Mouse (Mus musculus) gastrocnemius, adult 2 months (tissue): ENCODE data around the gene Tmem91. TPM values are rescaled to one million over a fixed set of nuclear protein-coding genes. Genes with fewer than 3 reads are reported as not detected.
A peak's percentile ranks its signal among the peaks of the same experiment; 100 is the strongest.

ENCODE experiments used
- DNase-seq: peaks from one replicate; pipeline ENCODE4 v3.0.0; 2022
- H3K27ac ChIP-seq: fragments of 200-600 bp; 2 replicates; pipeline ENCODE4 v1.8.1; 2022; ENCODE audit warnings: mild to moderate bottlenecking
- H3K4me3 ChIP-seq: fragments of 200-600 bp; 2 replicates; pipeline ENCODE4 v1.8.1; 2022; ENCODE audit warnings: mild to moderate bottlenecking, moderate library complexity
- CTCF ChIP-seq: fragments of 200-600 bp; IDR thresholded peaks from 2 replicates; pipeline ENCODE4 v1.8.1; 2022; ENCODE audit warnings: antibody characterized with exemption, mild to moderate bottlenecking, moderate library complexity
- intact Hi-C: fragments of 180-260 bp; cut with DNase I; formaldehyde crosslinking; loops from one replicate; pipeline ENCODE4 v1.15.1; 2025
- total RNA-seq, 2 experiments: library from RNA; stranded (reverse); gene quantifications; 2 replicates each; pipeline ENCODE4 v1.2.3; 2021

Tmem91 gene
- total RNA-seq, 2 experiments from 2014 or later = not detected

DNA sequence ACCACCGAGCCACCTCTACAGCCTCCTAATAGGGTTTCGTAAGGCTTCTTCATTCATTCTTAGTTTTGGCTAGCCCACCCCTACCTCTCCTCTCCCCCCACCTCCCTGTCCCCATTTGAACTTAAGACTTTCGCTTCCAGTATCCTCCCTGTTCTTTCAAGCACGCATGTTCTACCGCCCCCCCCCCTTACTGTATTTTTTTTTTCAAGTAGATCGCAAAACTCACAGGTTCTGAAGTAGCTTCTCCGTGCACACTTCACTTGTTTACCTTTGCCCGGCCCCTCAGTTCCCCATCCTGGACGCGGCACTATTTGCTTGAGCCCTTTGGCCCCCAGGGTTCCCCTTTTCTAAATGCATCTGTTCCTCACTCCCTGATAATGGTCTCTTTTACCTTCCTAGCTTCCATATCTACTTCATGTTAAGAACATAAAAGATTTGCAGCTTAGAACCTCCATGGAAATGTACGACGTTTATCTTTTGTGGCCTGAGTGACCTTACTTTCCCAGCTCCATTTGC lies 22.7 kb downstream of the Tmem91 start:
- TF ChIP-seq CTCF = no peak
- intact Hi-C loops = no loop called here
- H3K27ac ChIP-seq = no peak overlapping the region
- H3K4me3 ChIP-seq = no peak overlapping the region
- DNase-seq = no peak

DNA sequence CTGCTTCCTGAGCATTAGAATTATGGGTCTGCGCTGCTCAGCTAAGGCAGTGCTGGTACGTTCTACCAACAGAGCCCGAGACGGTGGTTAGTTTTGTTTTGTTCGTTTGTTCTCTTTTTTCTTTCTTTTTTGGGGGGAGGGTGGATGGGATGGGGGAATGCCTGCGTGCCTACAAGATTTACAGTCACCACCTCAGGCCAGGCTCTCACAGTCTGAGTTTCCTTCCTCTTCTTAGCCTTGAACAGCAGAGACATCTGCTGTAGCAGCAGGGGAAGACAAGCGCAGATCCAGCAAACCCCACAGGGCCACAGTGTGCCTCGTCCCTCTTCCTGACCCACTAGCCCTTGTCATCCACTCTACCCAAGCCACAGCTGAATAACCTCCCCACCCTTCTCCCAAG lies 23.7 kb downstream of the Tmem91 start:
- intact Hi-C loops = no loop called here
- H3K27ac ChIP-seq = no peak overlapping the region
- no peak overlapping the region for H3K4me3 ChIP-seq
- no peak for TF ChIP-seq CTCF
- no peak for DNase-seq

DNA sequence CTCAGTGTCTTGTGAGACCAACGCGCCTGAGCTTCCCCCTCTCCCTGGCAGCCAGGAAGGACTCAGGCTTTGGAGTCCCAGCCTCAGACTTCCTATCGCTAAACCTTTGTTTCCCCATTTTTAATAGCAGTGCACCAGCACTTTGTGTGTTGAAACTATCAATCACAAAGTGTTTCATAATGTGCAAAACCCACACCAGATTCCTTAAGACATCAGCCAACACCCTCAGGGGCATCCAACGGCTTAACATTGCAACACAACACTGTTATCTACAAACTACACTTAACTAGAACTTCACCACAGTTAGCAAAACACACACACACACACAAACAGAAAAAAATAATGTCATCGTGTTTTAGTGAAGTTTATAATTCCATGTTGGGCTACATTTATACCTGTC lies 25.1 kb downstream of the Tmem91 start:
- H3K27ac ChIP-seq = no peak overlapping the region
- intact Hi-C loops = no loop called here

DNA sequence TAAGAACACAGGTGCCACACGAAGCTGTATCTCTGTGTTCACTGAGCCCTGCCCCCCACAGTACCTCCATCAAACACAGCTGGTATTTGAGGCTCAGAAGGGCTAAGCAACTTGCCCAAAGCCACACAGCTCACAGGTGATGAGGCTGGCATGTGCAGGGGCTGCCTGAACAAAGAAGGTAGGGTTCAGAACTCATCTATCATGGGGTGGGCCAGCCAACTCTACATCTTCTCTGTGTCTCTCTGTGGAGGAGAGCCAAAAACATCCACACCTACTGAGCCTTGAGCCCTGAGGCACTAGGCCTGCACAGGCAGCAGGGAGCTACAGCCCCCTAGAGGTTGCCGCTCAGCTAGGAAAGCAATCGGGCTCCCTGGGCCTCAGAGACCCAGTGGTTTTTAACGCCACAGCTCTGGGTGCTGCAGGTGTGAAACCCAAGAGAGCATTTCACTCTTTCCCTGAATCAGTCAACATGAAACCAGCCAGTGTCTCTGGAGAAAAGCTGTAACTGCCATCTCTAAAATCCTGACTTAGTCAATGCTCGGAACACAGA lies 27.3 kb downstream of the Tmem91 start:
- no peak for TF ChIP-seq CTCF
- intact Hi-C loops = no loop called here
- no peak for DNase-seq
- 0 out of 2 replicates have a peak overlapping the region, but pooled peaks have one; percentile 16 for H3K27ac ChIP-seq
- H3K4me3 ChIP-seq = no peak overlapping the region

More for the DNA sequence above, 25.1 kb downstream of the Tmem91 start:
- DNase-seq = no peak
- no peak overlapping the region for H3K4me3 ChIP-seq
- TF ChIP-seq CTCF = no peak

DNA sequence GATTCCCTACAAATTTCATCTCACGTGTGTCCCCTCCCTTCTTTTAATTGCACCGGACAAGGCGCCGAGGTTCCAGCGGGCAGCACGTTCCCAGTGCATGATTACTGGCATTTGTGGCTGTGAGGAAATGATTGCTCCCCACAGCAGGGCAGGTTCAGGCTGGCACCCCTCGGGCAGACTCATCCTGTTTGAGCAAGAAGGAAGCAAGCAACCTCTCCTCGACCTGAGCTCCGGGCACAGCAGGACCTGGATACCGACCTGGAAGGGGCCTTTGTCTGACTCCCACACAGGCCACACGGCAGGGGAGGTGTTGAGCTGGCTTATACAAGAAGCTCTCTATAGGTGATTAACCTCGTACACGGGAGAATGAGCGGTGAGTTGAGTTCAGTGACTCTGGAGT lies 29.9 kb downstream of the Tmem91 start:
- no peak for DNase-seq
- intact Hi-C loops = no loop called here
- TF ChIP-seq CTCF = no peak
- Histone ChIP-seq H3K4me3 (no peak overlapping the region), H3K27ac (no peak overlapping the region)

DNA sequence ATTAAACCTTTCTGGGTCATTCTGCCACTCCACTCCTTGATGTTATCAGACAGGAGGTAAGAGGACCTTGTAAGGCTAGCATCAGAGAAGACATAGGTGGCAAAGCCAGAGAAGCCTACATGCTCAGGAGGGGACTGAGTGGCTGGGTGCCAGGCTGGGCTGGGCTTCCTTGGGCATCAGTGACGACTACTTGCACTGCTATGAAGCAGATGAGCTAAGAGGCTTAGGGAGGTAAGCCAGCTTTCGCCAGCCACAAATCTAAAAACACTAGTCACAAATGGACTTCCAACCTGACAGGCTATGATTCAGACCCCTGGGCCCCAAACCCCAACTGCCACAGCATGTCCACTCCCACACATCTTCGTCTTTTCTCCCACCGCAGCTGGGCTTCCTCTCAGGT lies 30.3 kb downstream of the Tmem91 start:
- intact Hi-C loops = no loop called here
- TF ChIP-seq CTCF = no peak
- Histone ChIP-seq H3K27ac (no peak overlapping the region; the same call in 1 of the 2 replicates), H3K4me3 (no peak overlapping the region)
- no peak for DNase-seq

DNA sequence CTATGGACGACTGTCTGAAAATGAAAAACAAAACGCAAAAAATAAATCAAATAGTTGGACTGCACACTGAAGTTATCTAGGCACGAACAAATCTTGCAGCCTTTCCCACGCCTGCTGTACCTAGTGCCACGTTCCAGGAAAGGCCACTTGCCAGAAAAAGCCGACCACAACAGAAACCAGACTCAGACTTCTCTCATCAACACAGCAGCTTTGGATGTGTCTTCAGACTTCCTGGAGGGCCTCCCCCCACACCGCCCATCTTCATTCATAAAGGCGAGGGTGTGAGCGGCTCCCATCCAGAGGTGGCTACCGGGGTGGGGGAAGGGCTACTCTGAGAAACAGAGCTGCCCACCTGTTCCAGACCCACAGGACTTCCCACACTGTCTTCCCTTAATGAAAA lies 30.8 kb downstream of the Tmem91 start:
- intact Hi-C loops = no loop called here
- DNase-seq = no peak
- H3K4me3 ChIP-seq = no peak overlapping the region
- no peak overlapping the region for H3K27ac ChIP-seq
- no peak for TF ChIP-seq CTCF

DNA sequence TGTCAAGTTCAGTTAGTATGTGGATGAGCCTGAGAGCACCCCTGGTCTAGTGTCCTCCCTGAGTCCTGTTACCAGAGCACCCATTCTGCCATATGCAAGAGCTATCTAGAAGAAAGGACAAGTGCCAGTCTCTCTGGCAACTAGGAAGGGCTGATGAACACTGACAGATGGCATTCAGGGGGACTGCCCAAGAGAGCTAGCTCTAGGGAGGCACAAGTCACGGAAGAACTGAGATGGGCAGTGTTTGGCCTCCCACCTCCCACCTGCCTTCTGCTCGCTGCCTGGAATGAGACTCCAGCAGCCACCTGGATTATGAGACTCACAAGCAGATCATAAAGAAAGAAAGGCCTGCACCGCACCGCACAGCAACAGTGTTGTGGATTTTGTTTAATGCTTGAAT lies 35.2 kb downstream of the Tmem91 start:
- intact Hi-C loops = no loop called here
- TF ChIP-seq CTCF = no peak

DNA sequence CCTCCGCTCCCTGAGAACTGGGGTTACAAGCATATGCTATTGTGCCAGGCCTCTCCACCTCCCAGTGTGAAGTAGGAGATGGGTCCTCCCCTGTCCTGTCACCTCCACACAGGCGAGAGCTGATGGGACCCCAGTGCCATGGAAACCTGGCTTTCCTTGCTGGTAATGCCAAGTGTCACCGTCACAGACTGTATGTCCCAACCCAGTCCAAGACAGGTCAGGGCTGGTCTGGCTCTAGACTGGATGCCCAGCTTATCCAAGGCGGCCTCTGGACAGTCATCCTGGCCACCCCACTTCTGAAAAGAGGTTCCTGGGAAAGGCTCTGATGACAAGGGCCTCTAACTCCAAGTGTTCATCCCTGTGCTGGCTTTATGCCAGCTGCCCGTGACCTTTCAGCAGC lies 37.9 kb downstream of the Tmem91 start:
- H3K4me3 ChIP-seq = no peak overlapping the region
- DNase-seq = no peak
- TF ChIP-seq CTCF = no peak
- intact Hi-C loops = no loop called here
- H3K27ac ChIP-seq = peak overlapping the region; percentile 56

More for the DNA sequence above, 35.2 kb downstream of the Tmem91 start:
- Histone ChIP-seq H3K4me3 (no peak overlapping the region), H3K27ac (no peak overlapping the region)
- DNase-seq = no peak

DNA sequence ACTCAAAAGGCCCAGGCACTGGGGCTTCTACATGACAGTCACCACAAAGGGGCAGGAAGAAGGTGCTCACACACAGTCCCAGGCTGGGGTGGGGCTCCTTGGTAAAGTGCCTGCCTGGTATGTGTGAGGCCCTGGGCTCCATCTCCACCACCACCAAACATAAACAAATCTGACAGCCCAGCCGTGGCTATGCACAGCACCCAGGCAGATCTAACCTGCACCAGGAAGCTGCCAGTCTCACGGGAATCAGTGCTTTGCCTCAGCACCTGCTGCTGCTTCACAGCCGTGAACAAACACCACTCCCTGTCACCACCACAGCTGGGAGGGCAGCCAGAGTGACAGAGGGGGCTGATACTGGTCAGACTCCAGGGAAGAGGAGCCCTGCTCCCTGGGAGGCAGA lies 38.6 kb downstream of the Tmem91 start:
- intact Hi-C loops = no loop called here
- no peak for DNase-seq

DNA sequence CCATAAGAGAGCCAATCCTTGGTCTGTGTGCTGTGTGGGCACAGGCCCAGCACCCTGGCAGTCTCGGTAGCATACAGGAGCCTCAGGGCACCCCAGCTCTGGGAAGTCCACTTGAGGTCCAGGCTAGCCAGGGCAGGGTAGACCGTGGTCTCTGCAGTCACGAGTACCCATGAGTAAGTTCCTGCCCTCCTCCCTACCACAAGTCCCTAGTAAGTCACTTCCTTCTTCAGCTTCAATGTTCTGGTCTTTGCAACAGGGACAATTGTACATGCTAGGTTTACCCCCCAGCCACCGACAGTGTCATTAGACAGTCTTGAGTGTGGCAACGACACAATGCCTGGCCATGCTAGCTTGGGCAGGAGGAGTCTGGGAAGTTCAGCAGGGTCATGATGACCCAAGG lies 42.3 kb downstream of the Tmem91 start:
- Histone ChIP-seq H3K27ac (no peak overlapping the region), H3K4me3 (no peak overlapping the region)
- intact Hi-C loops = no loop called here
- DNase-seq = no peak
- no peak for TF ChIP-seq CTCF

More for the DNA sequence above, 38.6 kb downstream of the Tmem91 start:
- Histone ChIP-seq H3K27ac (peak overlapping the region; percentile 56), H3K4me3 (no peak overlapping the region)
- no peak for TF ChIP-seq CTCF

DNA sequence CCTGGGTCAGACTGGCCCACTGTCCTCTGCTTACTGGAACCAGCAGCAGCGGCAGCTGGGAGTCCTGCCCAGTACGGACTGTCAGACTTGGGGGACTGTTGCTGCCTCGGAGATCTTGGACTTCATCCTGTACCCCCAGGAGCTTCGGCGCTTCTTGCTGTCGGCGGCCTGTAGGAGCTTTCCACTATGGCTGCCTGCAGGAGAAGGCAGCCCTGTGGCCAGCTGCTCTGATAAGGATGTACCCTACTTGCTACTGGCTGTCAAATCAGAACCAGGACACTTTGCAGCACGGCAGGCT lies 46.7 kb downstream of the Tmem91 start:
- no peak for TF ChIP-seq CTCF
- intact Hi-C loops = no loop called here
- Histone ChIP-seq H3K4me3 (peak overlapping the region; percentile 72), H3K27ac (peak overlapping the region; percentile 83)
- no peak for DNase-seq

DNA sequence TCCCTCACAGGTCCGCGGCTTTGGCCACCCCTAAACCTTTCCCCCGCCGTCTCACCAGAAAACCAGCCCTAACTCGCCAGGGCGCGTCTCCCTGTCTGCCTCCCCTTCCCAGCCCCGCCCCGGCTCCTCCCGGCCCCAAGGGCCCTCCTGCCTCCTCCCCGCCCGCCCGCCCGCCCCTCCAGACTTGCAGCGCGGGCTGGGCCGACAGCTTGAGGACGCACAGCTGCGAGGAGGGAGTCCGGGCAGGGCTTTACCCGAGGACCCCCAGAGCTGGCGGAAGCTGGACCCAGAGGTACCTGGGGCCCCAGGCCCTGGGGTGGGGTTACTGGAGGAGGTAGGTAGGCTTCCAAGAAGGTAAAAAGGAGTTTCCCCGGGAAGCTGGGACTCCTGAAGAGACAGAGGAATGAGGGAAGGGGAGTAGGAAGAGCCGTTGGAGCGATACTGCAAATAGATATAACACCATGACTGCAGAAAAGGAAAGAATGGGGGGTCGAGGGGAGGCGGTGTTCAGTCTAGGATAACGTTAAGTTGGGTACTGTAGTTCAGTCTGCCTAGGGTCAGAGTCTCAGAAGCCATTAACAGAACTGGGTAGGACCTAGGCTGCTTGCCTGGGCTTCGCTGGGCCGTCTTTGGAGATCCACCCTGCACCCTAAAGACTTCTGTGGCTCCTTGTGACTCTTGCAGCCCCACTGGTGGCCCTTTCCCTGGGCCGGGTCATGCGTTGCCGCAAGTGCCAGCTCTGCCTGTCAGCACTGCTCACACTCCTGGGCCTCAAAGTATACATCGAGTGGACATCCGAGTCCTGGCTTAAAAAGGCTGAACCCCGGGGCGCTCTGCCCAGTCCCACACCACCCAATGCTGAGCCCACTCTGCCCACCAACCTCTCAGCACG lies 47.3 kb downstream of the Tmem91 start:
- no peak for TF ChIP-seq CTCF
- DNase-seq = peak; percentile 88
- intact Hi-C loops = no loop called here
- Histone ChIP-seq H3K4me3 (peak overlapping the region; percentile 72), H3K27ac (peak overlapping the region; percentile 83)
